Mouse (Mus musculus) embryonic facial prominence, embryonic 14.5 days (tissue): ENCODE measurements at regions not wholly inside any gene's neighbourhood (a gene's known extent, or its start where the extent isn't known, plus 50 kb on each side); places are given as distances from the start of the nearest gene placed in this dataset.
A peak's percentile ranks its signal among the peaks of the same experiment; 100 is the strongest.

ENCODE experiments used
- ATAC-seq: fragments of 200-750 bp; cut with Nextera tagmentation; 2 replicates; pipeline ENCODE4 v1.8.0; 2017; ENCODE audit warnings: low read depth, moderate number of reproducible peaks, moderate TSS enrichment
- DNase-seq: peaks from one replicate; pipeline ENCODE4 v3.0.0-alpha.2; 2015; ENCODE audit warnings: low spot score
- H3K27ac ChIP-seq: fragments of 300-500 bp; sonication (generic); replicated peaks from 2 replicates; pipeline ENCODE4 v1.5.1; 2014; ENCODE audit warnings: low read depth, mild to moderate bottlenecking, low read length, moderate library complexity
- H3K27me3 ChIP-seq: fragments of 300-500 bp; sonication (generic); replicated peaks from 2 replicates; pipeline ENCODE4 v1.6.1; 2014; ENCODE audit warnings: low read length; ENCODE audit not compliant: control insufficient read depth, insufficient read depth
- H3K36me3 ChIP-seq: fragments of 300-500 bp; sonication (generic); 2 replicates; pipeline ENCODE4 v1.6.1; 2014; ENCODE audit warnings: low read length, mixed read lengths; ENCODE audit not compliant: control insufficient read depth, insufficient read depth
- H3K4me1 ChIP-seq: fragments of 300-500 bp; sonication (generic); 2 replicates; pipeline ENCODE4 v1.6.1; 2014; ENCODE audit warnings: antibody characterized with exemption, low read length; ENCODE audit not compliant: control insufficient read depth, insufficient read depth
- H3K4me2 ChIP-seq: fragments of 300-500 bp; sonication (generic); 2 replicates; pipeline ENCODE4 v1.6.1; 2014; ENCODE audit warnings: low read depth, mild to moderate bottlenecking, low read length, moderate library complexity, mixed read lengths
- H3K4me3 ChIP-seq: fragments of 300-500 bp; sonication (generic); 2 replicates; pipeline ENCODE4 v1.5.1; 2014; ENCODE audit warnings: low read depth, mild to moderate bottlenecking, low read length
- H3K9ac ChIP-seq: fragments of 300-500 bp; sonication (generic); 2 replicates; pipeline ENCODE4 v1.6.1; 2014; ENCODE audit warnings: low read depth, mild to moderate bottlenecking, low read length, moderate library complexity, mixed read lengths
- H3K9me3 ChIP-seq: fragments of 300-500 bp; sonication (generic); 2 replicates; pipeline ENCODE4 v1.6.1; 2016; ENCODE audit warnings: low read length; ENCODE audit not compliant: control insufficient read depth
- WGBS: fragments of 180-500 bp; shearing (Covaris S2); extraction: QIAGEN DNeasy Blood & Tissue Kit; methylation state at CpG from one replicate; pipeline ENCODE4 v1.1.7; 2014; 5-methylcytosine and 5-hydroxymethylcytosine counted together

DNA sequence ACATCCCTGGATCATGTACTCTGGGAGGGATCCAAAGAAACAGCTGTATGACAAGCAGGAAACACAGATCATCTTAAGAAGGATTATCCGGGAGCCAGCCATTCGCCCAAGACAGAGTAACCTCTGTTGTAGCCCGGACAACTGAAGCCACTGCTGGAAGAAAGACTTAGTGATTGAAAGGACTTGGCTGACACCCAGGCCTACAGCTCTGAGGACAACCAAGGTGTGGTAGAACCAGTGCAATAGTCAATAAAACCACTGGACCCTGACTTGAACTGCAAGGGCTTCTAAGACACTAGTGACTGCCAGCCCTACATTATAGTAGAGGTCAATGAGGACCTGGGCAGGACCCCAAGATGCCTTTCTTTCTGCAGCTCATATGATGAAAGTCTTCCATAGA is 78.3 kb upstream of the Klf12 start:
- Histone ChIP-seq H3K36me3 (no peaks in the 10 kb centered on the region), H3K9me3 (no peaks in the 10 kb centered on the region), H3K27me3 (no peaks in the 10 kb centered on the region), H3K4me1 (peaks cover 6% of the 10 kb centered on the region; the same call in 1 of the 2 replicates), H3K4me2 (no peak overlapping the region), H3K4me3 (no peak overlapping the region), H3K9ac (no peak overlapping the region), H3K27ac (no peak overlapping the region)
- WGBS, result 45% methylated on average over 3 of the region's 3 CpGs
- ATAC-seq (no peak), DNase-seq (no peak)

DNA sequence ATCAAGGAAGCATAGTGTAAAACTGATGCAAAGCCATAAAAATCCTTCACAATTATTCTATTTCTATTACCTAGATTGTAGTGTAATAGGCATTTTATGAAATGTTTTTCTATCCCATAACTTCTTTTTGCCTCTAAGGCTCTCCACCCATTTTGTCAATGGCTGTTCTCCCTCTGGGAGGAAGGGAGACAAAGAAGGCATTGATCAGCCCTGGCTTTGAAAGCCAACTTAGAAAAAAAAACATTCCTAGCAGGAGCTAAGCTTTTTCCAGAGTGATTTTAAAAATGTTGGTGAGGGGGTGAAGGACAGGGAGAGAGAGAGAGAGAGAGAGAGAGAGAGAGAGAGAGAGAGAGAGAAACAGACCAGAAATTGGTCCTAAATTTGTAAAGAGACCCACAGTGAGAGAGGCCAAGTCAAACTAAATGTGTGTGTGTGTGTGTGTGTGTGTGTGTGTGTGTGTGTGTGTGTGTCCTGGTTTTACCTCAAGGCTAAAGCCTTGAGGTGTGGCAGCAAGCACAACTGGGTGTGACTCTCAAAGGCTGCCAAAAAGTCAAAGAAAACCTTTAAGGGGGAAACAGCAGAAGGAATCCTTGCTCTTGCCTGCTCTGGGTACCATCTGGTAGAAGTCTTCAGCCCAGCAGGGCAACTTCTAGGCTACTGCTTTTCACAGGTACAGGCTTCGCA is 77.0 kb upstream of the Klf12 start:
- Histone ChIP-seq H3K9ac (no peak overlapping the region), H3K4me3 (no peak overlapping the region), H3K4me1 (peaks cover 5% of the 10 kb centered on the region; the same call in 1 of the 2 replicates), H3K27ac (peak overlapping the region; percentile 24; the same call in 1 of the 2 replicates), H3K9me3 (no peaks in the 10 kb centered on the region), H3K36me3 (no peaks in the 10 kb centered on the region), H3K27me3 (no peaks in the 10 kb centered on the region), H3K4me2 (no peak overlapping the region)
- WGBS, result 80% methylated on average over 1 of the region's 1 CpGs
- DNase-seq (peak; percentile 47), ATAC-seq (peak; percentile 22; the same call in 1 of the 2 replicates)

DNA sequence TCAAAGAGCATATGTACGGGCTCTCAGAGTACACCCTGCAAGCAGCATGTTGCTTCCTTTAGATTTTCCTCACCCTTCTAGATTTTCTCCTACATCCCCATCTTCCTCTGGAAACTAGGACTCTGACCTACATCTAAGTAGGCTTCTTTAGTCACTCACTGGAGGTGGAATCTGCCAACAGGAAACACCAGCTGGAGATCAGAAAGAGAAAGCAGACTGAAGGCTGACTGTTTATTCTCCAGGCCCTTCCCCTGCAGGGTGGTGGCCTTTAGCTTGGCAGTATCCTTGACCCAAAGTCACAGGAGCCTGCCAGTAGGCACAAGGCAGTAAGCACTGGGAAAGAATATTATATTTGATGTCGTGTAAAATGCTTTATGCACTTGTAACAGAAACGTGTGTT is 75.4 kb upstream of the Klf12 start:
- no peak overlapping the region for H3K4me3 ChIP-seq

DNA sequence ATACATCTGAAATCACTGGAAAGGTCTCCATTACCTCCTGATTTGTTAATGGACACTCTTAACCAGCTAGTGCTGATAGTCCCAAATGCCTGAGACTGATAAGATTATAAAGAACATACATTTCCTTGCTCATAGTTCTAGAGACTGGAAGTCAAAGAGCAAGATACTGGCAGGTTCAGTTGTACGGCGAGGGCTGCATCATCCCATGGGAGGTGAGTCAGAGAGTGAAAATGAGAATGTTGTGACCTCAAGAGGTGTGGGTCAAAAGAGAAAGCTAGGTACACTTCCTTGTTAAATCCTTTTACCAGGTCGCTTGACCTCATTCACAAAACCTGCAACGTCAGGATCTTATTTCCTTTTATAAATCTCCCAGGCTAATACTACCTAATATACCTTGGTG is 72.7 kb upstream of the Klf12 start:
- Histone ChIP-seq H3K27ac (no peak overlapping the region), H3K4me2 (no peak overlapping the region), H3K4me1 (peaks cover 12% of the 10 kb centered on the region), H3K4me3 (no peak overlapping the region), H3K27me3 (no peaks in the 10 kb centered on the region), H3K36me3 (no peaks in the 10 kb centered on the region), H3K9me3 (no peaks in the 10 kb centered on the region), H3K9ac (no peak overlapping the region)
- WGBS, result 45% methylated on average over 4 of the region's 4 CpGs
- no peak for ATAC-seq
- no peak for DNase-seq

More for the DNA sequence above, 75.4 kb upstream of the Klf12 start:
- no peak overlapping the region for H3K4me2 ChIP-seq
- H3K9me3 ChIP-seq, result no peaks in the 10 kb centered on the region
- WGBS, result 61% methylated on average over 3 of the region's 3 CpGs
- H3K4me1 ChIP-seq, result 0 out of 2 replicates have a peak, but pooled peaks cover 3% of the 10 kb centered on the region
- no peak overlapping the region for H3K9ac ChIP-seq
- no peaks in the 10 kb centered on the region for H3K27me3 ChIP-seq
- no peaks in the 10 kb centered on the region for H3K36me3 ChIP-seq
- no peak for ATAC-seq
- DNase-seq, result no peak
- no peak overlapping the region for H3K27ac ChIP-seq

DNA sequence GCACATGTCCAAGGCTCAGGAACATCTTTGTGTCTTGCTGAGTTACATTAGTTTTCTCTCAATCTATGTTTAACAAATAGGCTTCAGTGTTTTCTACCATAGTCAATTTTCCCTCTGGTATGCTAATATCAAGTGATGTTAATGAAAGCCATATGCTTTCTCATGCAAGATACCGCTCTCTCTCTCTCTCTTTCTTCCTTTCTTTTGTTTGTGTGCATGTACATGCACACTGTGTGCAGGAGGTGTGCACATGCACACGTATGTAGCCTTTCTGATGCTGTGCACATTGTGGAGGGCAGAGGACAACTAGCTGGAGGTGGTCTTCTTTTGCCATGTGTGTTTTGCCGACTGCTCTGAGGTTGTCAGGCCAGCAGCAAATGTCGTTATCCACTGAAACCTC is 69.0 kb upstream of the Klf12 start:
- no peak overlapping the region for H3K27ac ChIP-seq
- peaks cover 9% of the 10 kb centered on the region for H3K4me1 ChIP-seq
- DNase-seq, result no peak
- no peak overlapping the region for H3K4me3 ChIP-seq
- H3K9me3 ChIP-seq, result no peaks in the 10 kb centered on the region
- ATAC-seq, result no peak
- no peak overlapping the region for H3K4me2 ChIP-seq
- WGBS, result 33% methylated on average over 4 of the region's 4 CpGs
- no peak overlapping the region for H3K9ac ChIP-seq
- no peaks in the 10 kb centered on the region for H3K36me3 ChIP-seq
- no peaks in the 10 kb centered on the region for H3K27me3 ChIP-seq

DNA sequence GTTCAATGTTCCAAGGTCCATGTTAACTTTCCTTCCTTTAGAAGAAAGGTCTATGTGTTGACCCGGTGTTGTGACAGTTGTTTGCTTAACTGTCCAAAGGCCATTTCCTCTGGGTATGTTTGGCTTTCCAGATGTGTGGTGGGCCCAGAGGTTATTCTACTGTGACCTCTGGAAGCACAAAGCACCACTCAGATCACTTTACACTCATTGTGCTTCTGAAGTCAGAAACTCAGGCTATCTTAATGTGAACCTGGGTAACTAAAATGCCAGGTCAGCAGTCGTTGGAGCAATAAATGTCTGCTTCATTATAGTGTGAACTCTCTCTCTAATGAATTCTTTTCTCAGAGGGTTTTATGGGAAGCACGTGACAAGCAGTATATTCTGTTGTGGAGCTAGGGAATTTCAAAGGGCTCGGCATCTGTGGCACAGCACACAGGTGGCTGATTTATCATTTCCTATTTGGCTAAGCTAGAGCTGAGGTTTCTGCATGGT is 68.5 kb upstream of the Klf12 start:
- Histone ChIP-seq H3K4me1 (peaks cover 9% of the 10 kb centered on the region), H3K36me3 (no peaks in the 10 kb centered on the region), H3K9me3 (no peaks in the 10 kb centered on the region), H3K27ac (no peak overlapping the region), H3K27me3 (no peaks in the 10 kb centered on the region), H3K4me3 (no peak overlapping the region), H3K4me2 (no peak overlapping the region), H3K9ac (no peak overlapping the region)
- 5% methylated on average over 4 of the region's 4 CpGs for WGBS
- ATAC-seq, result no peak
- no peak for DNase-seq

DNA sequence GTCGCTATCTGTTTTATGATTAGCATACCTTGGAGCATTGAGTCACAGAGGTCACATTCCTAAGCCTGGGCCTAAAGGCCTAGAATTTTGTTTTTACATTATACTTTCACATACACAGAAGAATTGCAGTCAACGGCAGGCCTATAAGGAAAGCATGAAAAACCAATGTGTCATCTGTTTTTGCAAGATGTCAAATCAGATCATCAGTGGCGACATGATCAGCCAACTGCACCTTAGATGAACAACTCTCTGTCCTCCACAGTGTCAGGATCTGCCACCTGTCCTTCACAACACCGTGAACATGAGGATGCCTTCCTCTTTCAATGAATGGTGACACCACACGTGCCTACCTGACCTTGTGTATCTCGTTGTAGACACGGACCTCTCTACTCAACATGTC is 66.5 kb upstream of the Klf12 start:
- Histone ChIP-seq H3K9ac (no peak overlapping the region), H3K9me3 (no peaks in the 10 kb centered on the region), H3K4me1 (peaks cover 9% of the 10 kb centered on the region), H3K27ac (no peak overlapping the region), H3K27me3 (no peaks in the 10 kb centered on the region), H3K4me3 (no peak overlapping the region), H3K36me3 (no peaks in the 10 kb centered on the region), H3K4me2 (no peak overlapping the region)
- DNase-seq (no peak), ATAC-seq (no peak)
- 88% methylated on average over 7 of the region's 7 CpGs for WGBS

DNA sequence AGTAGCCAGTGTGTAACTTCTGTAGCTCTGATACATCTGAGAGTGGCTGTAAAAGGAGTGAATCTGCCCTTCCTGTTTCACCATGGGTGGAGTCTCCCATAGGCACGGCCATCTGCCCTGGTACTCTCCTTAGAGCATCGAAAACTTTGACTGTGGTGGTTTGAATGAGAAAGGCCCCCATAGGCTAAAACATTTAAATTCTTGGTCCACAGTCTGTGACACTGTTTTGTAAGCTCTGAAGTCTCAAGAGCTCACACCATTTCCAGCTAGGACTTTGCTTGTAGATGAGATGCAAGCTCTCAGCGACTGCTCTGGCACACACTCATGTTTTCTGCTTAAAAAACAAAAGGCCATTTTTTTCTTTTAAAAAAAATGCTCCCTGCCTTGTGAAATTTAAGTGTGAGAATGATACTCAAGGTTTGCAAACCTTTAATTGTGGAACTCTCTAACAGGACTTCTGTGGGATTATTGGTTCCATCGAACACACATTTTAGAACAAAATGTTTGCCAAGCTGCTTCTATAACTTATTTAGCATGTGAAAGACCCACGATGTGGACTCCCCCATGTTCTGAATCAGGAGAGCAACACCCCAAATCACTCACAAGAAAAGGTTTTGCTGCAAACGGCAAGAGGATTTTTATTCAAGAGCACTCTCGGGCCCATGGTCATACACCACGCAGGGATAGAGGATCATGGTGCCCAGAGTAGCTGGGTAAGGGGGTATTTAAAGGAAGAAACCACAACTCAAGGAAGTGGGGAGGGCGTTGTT is 65.7 kb upstream of the Klf12 start:
- Histone ChIP-seq H3K9ac (no peak overlapping the region), H3K36me3 (no peaks in the 10 kb centered on the region), H3K4me2 (no peak overlapping the region), H3K27me3 (no peaks in the 10 kb centered on the region), H3K4me1 (peaks cover 9% of the 10 kb centered on the region), H3K27ac (no peak overlapping the region), H3K4me3 (no peak overlapping the region), H3K9me3 (no peaks in the 10 kb centered on the region)
- ATAC-seq, result no peak
- 86% methylated on average over 9 of the region's 9 CpGs for WGBS
- DNase-seq, result no peak
